Mouse (Mus musculus): ENCODE data around the gene H13.

The H13 gene

GRCm38 (mm10) chr2:152757478-152757877, 88.2 kb downstream of the H13 start:
- TF ChIP-seq GATA4 (IDR thresholded peaks at IDR 0.05; ENCODE audit: insufficient replicate concordance, low read length): no peak
